Mouse (Mus musculus) lung, adult 2 months (tissue): ENCODE measurements around the gene Erbb2.

ENCODE experiments used
- CTCF ChIP-seq: fragments of 200-500 bp; IDR thresholded peaks from 2 replicates; pipeline ENCODE4 v1.5.1; 2011; ENCODE audit warnings: mild to moderate bottlenecking, low read length, control low read depth; ENCODE audit not compliant: insufficient read depth
- POLR2A ChIP-seq: fragments of 200-500 bp; IDR thresholded peaks from 2 replicates; pipeline ENCODE4 v1.6.1; 2011; ENCODE audit warnings: low read depth, mild to moderate bottlenecking, control low read depth, low read length, borderline replicate concordance; ENCODE audit errors: extremely low read depth

DNA sequence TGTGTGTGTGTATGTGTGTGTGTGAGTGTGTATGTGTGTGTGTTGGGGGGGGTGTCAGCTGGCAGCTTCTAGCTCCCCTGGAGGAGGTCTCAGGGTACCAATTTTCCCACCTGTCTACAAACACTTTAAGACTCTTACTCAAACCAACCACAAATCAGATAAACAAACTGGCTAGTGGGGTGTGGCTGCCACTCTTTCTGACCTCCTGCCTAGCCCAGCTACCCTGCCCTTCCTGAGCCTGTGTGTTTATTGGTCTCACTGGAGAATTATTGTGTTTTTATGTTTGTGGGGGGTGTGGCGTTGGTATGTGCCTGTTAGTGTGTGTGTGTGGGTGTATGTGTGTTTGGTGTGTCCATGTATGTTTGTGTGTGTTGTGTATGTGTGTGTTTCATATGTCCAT is 4.8 kb downstream of the Erbb2 start:
- TF ChIP-seq POLR2A (no peak), CTCF (no peak)
